Mouse (Mus musculus) liver, embryonic 14.5 days (tissue): ENCODE data around the gene Tango6. TPM values are rescaled to one million over a fixed set of nuclear protein-coding genes. Genes with fewer than 3 reads are reported as not detected.
"Not testable (repeated sequence)": the region's sequence is repeated elsewhere in the genome, so short reads cannot be mapped to it uniquely, and the experiment has no call there.

ENCODE experiments used
- ATAC-seq: fragments of 200-750 bp; cut with Nextera tagmentation; 2 replicates; pipeline ENCODE4 v1.8.0; 2017; ENCODE audit warnings: moderate number of reproducible peaks, mild to moderate bottlenecking, moderate library complexity; ENCODE audit not compliant: insufficient read depth
- DNase-seq, 3 experiments: peaks; one replicate each; pipeline ENCODE4 v3.0.0-alpha.2; 2012 to 2013; ENCODE audit warnings: low read depth in 3 of 3, low spot score in 3 of 3
- H3K27ac ChIP-seq: fragments of 300-500 bp; sonication (generic); 2 replicates; pipeline ENCODE4 v1.5.1; 2014; ENCODE audit warnings: moderate library complexity, mild to moderate bottlenecking, control low read depth, inconsistent platforms
- H3K27me3 ChIP-seq: fragments of 300-500 bp; sonication (generic); 2 replicates; pipeline ENCODE4 v1.6.1; 2014; ENCODE audit warnings: mild to moderate bottlenecking, low read length, moderate library complexity; ENCODE audit not compliant: control insufficient read depth, insufficient read depth
- H3K36me3 ChIP-seq: fragments of 300-500 bp; sonication (generic); replicated peaks from 2 replicates; pipeline ENCODE4 v1.6.1; 2014; ENCODE audit warnings: low read depth; ENCODE audit not compliant: control insufficient read depth, insufficient read depth
- H3K4me1 ChIP-seq, 2 experiments: fragments of 200-500 bp in 1 of 2; fragments of 300-500 bp in 1 of 2; sonication (generic) in 1 of 2; replicated peaks; 2 replicates each; pipeline ENCODE4 v1.6.1; 2012 to 2014; ENCODE audit warnings: antibody characterized with exemption in 1 of 2, inconsistent platforms in 1 of 2, low read length in 1 of 2; ENCODE audit not compliant: control insufficient read depth in 2 of 2, insufficient read depth in 2 of 2
- H3K4me2 ChIP-seq: fragments of 300-500 bp; sonication (generic); 2 replicates; pipeline ENCODE4 v1.6.1; 2014; ENCODE audit warnings: low read depth, mild to moderate bottlenecking, control low read depth, moderate library complexity
- H3K4me3 ChIP-seq, 2 experiments: fragments of 200-500 bp in 1 of 2; fragments of 300-500 bp in 1 of 2; sonication (generic) in 1 of 2; 2 replicates each; pipeline ENCODE4 v1.5.1; 2012 to 2014; ENCODE audit warnings: low read depth in 2 of 2, low read length in 2 of 2, mild to moderate bottlenecking in 2 of 2, control low read depth in 1 of 2, inconsistent platforms in 1 of 2, moderate library complexity in 1 of 2; ENCODE audit not compliant: insufficient read depth in 1 of 2
- H3K9ac ChIP-seq: fragments of 300-500 bp; sonication (generic); replicated peaks from 2 replicates; pipeline ENCODE4 v1.6.1; 2014; ENCODE audit warnings: mild to moderate bottlenecking, control low read depth, moderate library complexity
- H3K9me3 ChIP-seq: fragments of 300-500 bp; sonication (generic); 2 replicates; pipeline ENCODE4 v1.6.1; 2016; ENCODE audit warnings: low read length, mixed read lengths; ENCODE audit not compliant: control insufficient read depth
- CTCF ChIP-seq: IDR thresholded peaks from 2 replicates; pipeline ENCODE4 v1.5.1; 2016; ENCODE audit warnings: antibody characterized with exemption, low read depth, control low read depth
- EP300 ChIP-seq: IDR thresholded peaks from 2 replicates; pipeline ENCODE4 v1.6.1; 2016; ENCODE audit warnings: antibody characterized with exemption, low read depth
- WGBS: fragments of 180-500 bp; shearing (Covaris S2); extraction: QIAGEN DNeasy Blood & Tissue Kit; methylation state at CpG from one replicate; pipeline ENCODE4 v1.1.7; 2014; ENCODE audit not compliant: insufficient replicate concordance; 5-methylcytosine and 5-hydroxymethylcytosine counted together
- polyA plus RNA-seq, 2 experiments: library from polyadenylated mRNA; depleted of rRNA in 1 of 2; stranded (reverse) in 1 of 2; unstranded in 1 of 2; fragments of >200 nt; fragmentation: Nextera tagmentation in 1 of 2; extraction: Ambion mirVana in 1 of 2; gene quantifications; 2 replicates each; pipeline versions ENCODE4 v1.2.1 to v1.2.3; 2012 to 2014

Gene Tango6
- polyA plus RNA-seq, 2 experiments, result 1.7 to 2.6 TPM

- WGBS, result 2% methylated on average over 22 of the region's 22 CpGs
- Histone ChIP-seq H3K4me2 (peak overlapping the region; percentile 5; the same call in 1 of the 2 replicates), H3K9me3 (no peaks in the 10 kb centered on the region), H3K27me3 (peaks cover 49% of the 10 kb centered on the region), H3K4me3 (no peak overlapping the region; a peak in 1 of 4 replicates), H3K27ac (no peak overlapping the region), H3K4me1 (no peaks in the 10 kb centered on the region), H3K9ac (no peak overlapping the region), H3K36me3 (no peaks in the 10 kb centered on the region)
- TF ChIP-seq CTCF, result no peak; the same call in 1 of the 2 replicates
- TF ChIP-seq EP300, result no peak
- ATAC-seq (no peak), DNase-seq (no peak)
Observed at GRCm38 (mm10) chr8:106871931-106872371, 189.1 kb downstream of the Tango6 start.

- Histone ChIP-seq H3K9me3 (no peaks in the 10 kb centered on the region), H3K27me3 (peaks cover 49% of the 10 kb centered on the region), H3K4me3 (no peak overlapping the region), H3K36me3 (no peaks in the 10 kb centered on the region), H3K4me1 (no peaks in the 10 kb centered on the region), H3K4me2 (no peak overlapping the region), H3K9ac (no peak overlapping the region), H3K27ac (no peak overlapping the region)
- WGBS, result 20% methylated on average over 8 of the region's 8 CpGs
- TF ChIP-seq CTCF (no peak), EP300 (no peak)
- ATAC-seq (no peak), DNase-seq (no peak)
Observed at GRCm38 (mm10) chr8:106872454-106873034, 189.7 kb downstream of the Tango6 start.

GRCm38 (mm10) chr8:106880121-106880707, 197.3 kb downstream of the Tango6 start:
- DNase-seq, result no peak
- 80% methylated on average over 8 of the region's 8 CpGs for WGBS
- Histone ChIP-seq H3K9me3 (no peaks in the 10 kb centered on the region), H3K4me2 (no peak overlapping the region), H3K36me3 (peaks cover 15% of the 10 kb centered on the region), H3K27ac (no peak overlapping the region), H3K4me1 (no peaks in the 10 kb centered on the region), H3K4me3 (no peak overlapping the region), H3K27me3 (no peaks in the 10 kb centered on the region), H3K9ac (no peak overlapping the region)
- ATAC-seq, result no peak
- TF ChIP-seq CTCF (no peak), EP300 (no peak)

DNA sequence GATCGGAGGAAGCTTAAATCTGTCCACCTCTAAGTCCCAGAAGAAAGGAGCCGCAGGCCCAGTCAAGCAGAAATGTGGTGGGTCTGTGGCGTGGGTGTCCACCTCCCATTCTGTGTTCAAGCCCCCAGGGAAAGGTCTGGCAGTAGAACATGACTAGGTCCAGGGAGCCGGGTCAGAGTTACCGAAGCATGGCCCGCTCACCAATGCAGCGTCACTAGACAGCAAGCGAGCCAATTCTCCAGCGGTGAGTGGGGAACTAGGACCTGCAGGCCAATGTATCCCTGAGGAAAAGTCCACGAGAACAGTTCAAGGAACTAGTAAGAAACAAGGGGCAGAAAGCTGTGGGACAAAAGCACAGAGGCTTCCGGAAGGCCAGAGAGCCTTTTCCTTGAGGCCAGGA, 201.2 kb downstream of the Tango6 start:
- H3K4me1 ChIP-seq, ATAC-seq, H3K27ac ChIP-seq, H3K9me3 ChIP-seq, H3K4me3 ChIP-seq, H3K4me2 ChIP-seq, H3K27me3 ChIP-seq, DNase-seq, H3K9ac ChIP-seq: not testable (repeated sequence)
- H3K36me3 ChIP-seq, result peaks cover 32% of the 10 kb centered on the region
- 87% methylated on average over 11 of the region's 11 CpGs for WGBS

GRCm38 (mm10) chr8:106884826-106885400, 202.0 kb downstream of the Tango6 start:
- H3K4me3 ChIP-seq, ATAC-seq, H3K4me2 ChIP-seq, H3K27ac ChIP-seq, H3K9me3 ChIP-seq, H3K9ac ChIP-seq, H3K4me1 ChIP-seq, H3K27me3 ChIP-seq, DNase-seq: not testable (repeated sequence)
- H3K36me3 ChIP-seq, result peaks cover 32% of the 10 kb centered on the region
- WGBS, result 70% methylated on average over 4 of the region's 4 CpGs
